ENCODE assay signal across 27 mouse cellular contexts in genomic region chr3:84737137-84737536, GRCm38 (mm10).
DNase-seq lines count a peak whose midpoint lies in the region; ATAC-seq and TF ChIP-seq lines count a peak whose summit lies in the region.
"Had no signal": no experiment of that assay in that cellular context is flagged by ENCODE, and none has a peak within 500 bp of the region (broad histone marks: within the 10 kb centered on the region; RNA-seq: fewer than 3 reads in every experiment).

No protein-coding gene starts in this region.

- 0 out of 2 replicates have a peak, but pooled peaks have one; percentile 2 for TF ChIP-seq CTCF in gastrocnemius, adult 2 months (IDR thresholded peaks at IDR 0.05)
- peak; percentile 15; the same call in 1 of the 2 replicates for TF ChIP-seq CTCF in liver, adult 2 months (IDR thresholded peaks at IDR 0.05; ENCODE audit: low read depth, low read length)
- TF ChIP-seq CTCF in CH12.LX (conservative IDR thresholded peaks at IDR 0.05 in 1 of 2, IDR thresholded peaks at IDR 0.05 in 1 of 2; ENCODE audit: low read depth in 2 of 2, low read length in 2 of 2), result peak in 1 of 2 experiments; percentile 51; a peak in 2 of 4 replicates
- 0 out of 2 replicates have a peak, but pooled peaks have one; percentile 7 for TF ChIP-seq CTCF in stomach, postnatal 0 days (IDR thresholded peaks at IDR 0.05; ENCODE audit: low read depth)

- DNase-seq in gastrocnemius, adult 2 months, result no peak
- no peak for DNase-seq in gastrocnemius, postnatal 36 days
- peak; percentile 10 for DNase-seq in liver, adult 2 months (ENCODE audit: extremely low read depth, low read depth, low spot score)
- no peak for DNase-seq in CH12.LX (ENCODE audit: extremely low read depth)
- no peak for DNase-seq in stomach, postnatal 0 days (ENCODE audit: low spot score)
- no peak for DNase-seq in adrenal gland, adult 18-20 months (ENCODE audit: low spot score in 2 of 2)
- DNase-seq: adrenal gland, adult 8-10 months; cerebellum, adult 9-10 months; heart, postnatal 36 days; kidney, adult 9 months; kidney, postnatal 10 days; layer of hippocampus, adult 9-11 months; liver; lung, adult 18-20 months; thymus, postnatal 14 days had no signal

- in situ Hi-C loops in CH12.LX (cut with MboI; ENCODE audit: low pct_ligation_motif_present, low pct_unique_long_range_greater_than_20kb, low sequenced_read_pairs), result no loop called here

- intact Hi-C loops in gastrocnemius, adult 2 months (cut with DNase I), result no loop called here
- intact Hi-C loops in gastrocnemius, postnatal 36 days (cut with DNase I), result no loop called here

- no peak for TF ChIP-seq POLR2A in liver, adult 2 months (IDR thresholded peaks at IDR 0.05; ENCODE audit: extremely low read depth, insufficient read depth, low read length)
- no peak for TF ChIP-seq POLR2A in CH12.LX (IDR thresholded peaks at IDR 0.05; ENCODE audit: low read depth, low read length)

- TF ChIP-seq RAD21 in CH12.LX (IDR thresholded peaks at IDR 0.05; ENCODE audit: low read depth, low read length), result peak; percentile 44

- no peaks in the 10 kb centered on the region for H3K36me3 ChIP-seq in liver, adult 2 months (ENCODE audit: control insufficient read depth, insufficient read depth, low read length)
- H3K36me3 ChIP-seq in liver, embryonic 12.5 days, result no peaks in the 10 kb centered on the region
- H3K36me3 ChIP-seq in CH12.LX (replicated peaks in 1 of 2; ENCODE audit: control insufficient read depth in 1 of 2, insufficient read depth in 1 of 2, low read length in 1 of 2), result no peaks in the 10 kb centered on the region
- H3K36me3 ChIP-seq in stomach, postnatal 0 days (ENCODE audit: control insufficient read depth, insufficient read depth, low read length), result no peaks in the 10 kb centered on the region
- H3K36me3 ChIP-seq: embryonic facial prominence, embryonic 13.5 days; forebrain, embryonic 10.5 days; forebrain, embryonic 15.5 days; heart, embryonic 15.5 days; hindbrain, embryonic 12.5 days; midbrain, embryonic 12.5 days; neural tube, embryonic 13.5 days; stomach, embryonic 15.5 days had no signal

- no peaks in the 10 kb centered on the region for H3K79me2 ChIP-seq in liver, adult 2 months (ENCODE audit: control insufficient read depth, insufficient read depth, low read length)
- no peaks in the 10 kb centered on the region for H3K79me2 ChIP-seq in CH12.LX (replicated peaks; ENCODE audit: control insufficient read depth, extremely low read depth, insufficient read depth, poor library complexity, severe bottlenecking)

- no peak overlapping the region for H3K4me3 ChIP-seq in gastrocnemius, adult 2 months
- no peak overlapping the region for H3K4me3 ChIP-seq in liver, adult 2 months (ENCODE audit: insufficient read depth, low read depth, low read length)
- H3K4me3 ChIP-seq in liver, embryonic 12.5 days, result no peak overlapping the region
- no peak overlapping the region for H3K4me3 ChIP-seq in CH12.LX (replicated peaks in 1 of 3; ENCODE audit: low read depth in 2 of 3, low read length in 2 of 3, poor library complexity in 1 of 3)
- H3K4me3 ChIP-seq in stomach, postnatal 0 days (ENCODE audit: low read depth, low read length), result no peak overlapping the region
- H3K4me3 ChIP-seq: embryonic facial prominence, embryonic 13.5 days; forebrain, embryonic 10.5 days; forebrain, embryonic 15.5 days; heart, embryonic 15.5 days; hindbrain, embryonic 12.5 days; megakaryocyte, embryonic 14.5 days; midbrain, embryonic 12.5 days; neural tube, embryonic 13.5 days; stomach, embryonic 15.5 days had no signal

- H3K4me2 ChIP-seq in liver, embryonic 12.5 days, result no peak overlapping the region
- no peak overlapping the region for H3K4me2 ChIP-seq in CH12.LX (ENCODE audit: insufficient read depth, low read depth, poor library complexity, severe bottlenecking)
- no peak overlapping the region for H3K4me2 ChIP-seq in stomach, postnatal 0 days (replicated peaks; ENCODE audit: low read depth)
- H3K4me2 ChIP-seq: embryonic facial prominence, embryonic 13.5 days; forebrain, embryonic 15.5 days; heart, embryonic 15.5 days; hindbrain, embryonic 12.5 days; midbrain, embryonic 12.5 days; neural tube, embryonic 13.5 days; stomach, embryonic 15.5 days had no signal

- ATAC-seq in liver, embryonic 12.5 days, result no peak
- no peak for ATAC-seq in stomach, postnatal 0 days (ENCODE audit: low FRiP score, low TSS enrichment)
- ATAC-seq: forebrain, embryonic 15.5 days; hindbrain, postnatal 0 days; intestine, embryonic 16.5 days had no signal

- H3K9ac ChIP-seq in liver, adult 2 months (ENCODE audit: low read depth, low read length), result no peak overlapping the region
- H3K9ac ChIP-seq in liver, embryonic 12.5 days, result no peak overlapping the region
- no peak overlapping the region for H3K9ac ChIP-seq in CH12.LX (ENCODE audit: insufficient read depth, low read depth)
- H3K9ac ChIP-seq in stomach, postnatal 0 days (ENCODE audit: low read length), result no peak overlapping the region
- H3K9ac ChIP-seq: embryonic facial prominence, embryonic 13.5 days; forebrain, embryonic 15.5 days; heart, embryonic 15.5 days; hindbrain, embryonic 12.5 days; midbrain, embryonic 12.5 days; neural tube, embryonic 13.5 days; stomach, embryonic 15.5 days had no signal

- H3K27me3 ChIP-seq in liver, adult 2 months (ENCODE audit: control insufficient read depth, insufficient read depth, low read length), result no peaks in the 10 kb centered on the region
- H3K27me3 ChIP-seq in liver, embryonic 12.5 days (replicated peaks), result peaks cover 39% of the 10 kb centered on the region
- no peaks in the 10 kb centered on the region for H3K27me3 ChIP-seq in CH12.LX (replicated peaks)
- no peaks in the 10 kb centered on the region for H3K27me3 ChIP-seq in stomach, postnatal 0 days (ENCODE audit: control insufficient read depth, insufficient read depth, low read length)
- H3K27me3 ChIP-seq: forebrain, embryonic 15.5 days; heart, embryonic 15.5 days; neural tube, embryonic 13.5 days; stomach, embryonic 15.5 days had no signal

- dilution Hi-C loops in CH12.LX (cut with MboI; ENCODE audit: extremely low pct_ligation_motif_present, extremely low pct_unique_long_range_greater_than_20kb, low sequenced_read_pairs), result no loop called here

- no peak for TF ChIP-seq EP300 in CH12.LX (IDR thresholded peaks at IDR 0.05; ENCODE audit: low read length)
- no peak for TF ChIP-seq EP300 in stomach, postnatal 0 days (optimal IDR thresholded peaks at IDR 0.05)

- H3K9me3 ChIP-seq in liver, embryonic 12.5 days (replicated peaks), result no peaks in the 10 kb centered on the region
- no peaks in the 10 kb centered on the region for H3K9me3 ChIP-seq in CH12.LX (replicated peaks; ENCODE audit: low read length)
- H3K9me3 ChIP-seq in stomach, postnatal 0 days (ENCODE audit: control insufficient read depth, low read length), result no peaks in the 10 kb centered on the region
- H3K9me3 ChIP-seq: embryonic facial prominence, embryonic 13.5 days; forebrain, embryonic 10.5 days; forebrain, embryonic 15.5 days; heart, embryonic 15.5 days; hindbrain, embryonic 12.5 days; midbrain, embryonic 12.5 days; neural tube, embryonic 13.5 days; stomach, embryonic 15.5 days had no signal

- peaks cover 5% of the 10 kb centered on the region; the same call in 1 of the 2 replicates for H3K4me1 ChIP-seq in liver, adult 2 months (ENCODE audit: control insufficient read depth, insufficient read depth, low read length)
- peaks cover 2% of the 10 kb centered on the region; the same call in 1 of the 2 replicates for H3K4me1 ChIP-seq in liver, embryonic 12.5 days
- H3K4me1 ChIP-seq in CH12.LX (ENCODE audit: control insufficient read depth in 1 of 2, insufficient read depth in 2 of 2), result peaks cover 0 to 24% of the 10 kb centered on the region in 2 experiments; a peak in 3 of 4 replicates
- no peaks in the 10 kb centered on the region for H3K4me1 ChIP-seq in stomach, postnatal 0 days (replicated peaks; ENCODE audit: control insufficient read depth, insufficient read depth)

- WGBS in liver, adult 2 months, result 75% methylated on average over 3 of the region's 3 CpGs
- WGBS in liver, embryonic 12.5 days (ENCODE audit: insufficient replicate concordance), result 60% methylated on average over 3 of the region's 3 CpGs
- WGBS in stomach, postnatal 0 days, result 81% methylated on average over 3 of the region's 3 CpGs

- no peak overlapping the region for H3K27ac ChIP-seq in gastrocnemius, adult 2 months
- no peak overlapping the region for H3K27ac ChIP-seq in liver, adult 2 months (replicated peaks; ENCODE audit: insufficient read depth, low read depth, low read length)
- H3K27ac ChIP-seq in liver, embryonic 12.5 days, result no peak overlapping the region
- H3K27ac ChIP-seq in CH12.LX (ENCODE audit: insufficient read depth, low read depth), result no peak overlapping the region
- H3K27ac ChIP-seq in stomach, postnatal 0 days (replicated peaks), result no peak overlapping the region
- H3K27ac ChIP-seq: embryonic facial prominence, embryonic 13.5 days; forebrain, embryonic 10.5 days; forebrain, embryonic 15.5 days; heart, embryonic 15.5 days; hindbrain, embryonic 12.5 days; hindbrain, postnatal 0 days; midbrain, embryonic 12.5 days; neural tube, embryonic 13.5 days; stomach, embryonic 15.5 days had no signal

TF ChIP-seq in CH12.LX, 34 proteins besides CTCF, POLR2A, EP300 and RAD21:
- peak; percentile 60 for TF ChIP-seq SMC3 (IDR thresholded peaks at IDR 0.05; ENCODE audit: low read depth, low read length)
- TF ChIP-seq MAX (IDR thresholded peaks at IDR 0.05; ENCODE audit: low read length), result no peak
